Mouse (Mus musculus) kidney, embryonic 14.5 days (tissue): ENCODE measurements around the gene Ercc6. TPM values are rescaled to one million over a fixed set of nuclear protein-coding genes. Genes with fewer than 3 reads are reported as not detected.

ENCODE experiments used
- ATAC-seq: fragments of 200-750 bp; cut with Nextera tagmentation; 2 replicates; pipeline ENCODE4 v1.8.0; 2017; ENCODE audit warnings: moderate number of reproducible peaks, mild to moderate bottlenecking, moderate TSS enrichment, moderate library complexity; ENCODE audit not compliant: low FRiP score, low TSS enrichment
- H3K27ac ChIP-seq: fragments of 300-500 bp; sonication (generic); 2 replicates; pipeline ENCODE4 v1.5.1; 2014; ENCODE audit warnings: low read depth, mild to moderate bottlenecking, low read length, moderate library complexity, mixed read lengths
- H3K27me3 ChIP-seq: fragments of 300-500 bp; sonication (generic); 2 replicates; pipeline ENCODE4 v1.6.1; 2014; ENCODE audit warnings: mild to moderate bottlenecking, low read length; ENCODE audit not compliant: control insufficient read depth, insufficient read depth
- H3K36me3 ChIP-seq: fragments of 300-500 bp; sonication (generic); 2 replicates; pipeline ENCODE4 v1.6.1; 2014; ENCODE audit warnings: low read length, mixed read lengths; ENCODE audit not compliant: control insufficient read depth, insufficient read depth
- H3K4me1 ChIP-seq: fragments of 300-500 bp; sonication (generic); 2 replicates; pipeline ENCODE4 v1.6.1; 2014; ENCODE audit warnings: low read length, mixed read lengths; ENCODE audit not compliant: control insufficient read depth, insufficient read depth
- H3K4me2 ChIP-seq: fragments of 300-500 bp; sonication (generic); replicated peaks from 2 replicates; pipeline ENCODE4 v1.6.1; 2014; ENCODE audit warnings: low read depth, mild to moderate bottlenecking, low read length
- H3K4me3 ChIP-seq: fragments of 300-500 bp; sonication (generic); 2 replicates; pipeline ENCODE4 v1.5.1; 2014; ENCODE audit warnings: mild to moderate bottlenecking, low read length
- H3K9ac ChIP-seq: fragments of 300-500 bp; sonication (generic); 2 replicates; pipeline ENCODE4 v1.6.1; 2014; ENCODE audit warnings: low read depth, mild to moderate bottlenecking, low read length, moderate library complexity
- H3K9me3 ChIP-seq: fragments of 300-500 bp; sonication (generic); 2 replicates; pipeline ENCODE4 v1.6.1; 2016; ENCODE audit warnings: low read length; ENCODE audit not compliant: control insufficient read depth
- WGBS: fragments of 180-500 bp; shearing (Covaris S2); extraction: QIAGEN DNeasy Blood & Tissue Kit; methylation state at CpG from one replicate; pipeline ENCODE4 v1.1.7; 2014; 5-methylcytosine and 5-hydroxymethylcytosine counted together
- polyA plus RNA-seq: library from polyadenylated mRNA; unstranded; fragments of >200 nt; fragmentation: Nextera tagmentation; extraction: Ambion mirVana; gene quantifications from 2 replicates; pipeline ENCODE4 v1.2.1, GENCODE M21; 2014

The Ercc6 gene
- polyA plus RNA-seq, 1 experiment from 2014 or later: 23.6 TPM

GRCm38 (mm10) chr14:32578420-32578819 is 65.1 kb downstream of the Ercc6 start:
- Histone ChIP-seq H3K9ac (no peak overlapping the region), H3K4me3 (no peak overlapping the region), H3K36me3 (peaks cover 35% of the 10 kb centered on the region), H3K27me3 (no peaks in the 10 kb centered on the region), H3K27ac (no peak overlapping the region), H3K4me1 (no peaks in the 10 kb centered on the region), H3K4me2 (no peak overlapping the region), H3K9me3 (no peaks in the 10 kb centered on the region)
- 92% methylated on average over 2 of the region's 2 CpGs for WGBS
- no peak for ATAC-seq

- H3K9me3 ChIP-seq: no peaks in the 10 kb centered on the region
- H3K4me2 ChIP-seq: no peak overlapping the region
- H3K27me3 ChIP-seq: no peaks in the 10 kb centered on the region
- H3K36me3 ChIP-seq: peaks cover 2% of the 10 kb centered on the region; the same call in 1 of the 2 replicates
- no peak overlapping the region for H3K27ac ChIP-seq
- H3K4me3 ChIP-seq: no peak overlapping the region
- H3K9ac ChIP-seq: no peak overlapping the region
- H3K4me1 ChIP-seq: no peaks in the 10 kb centered on the region
- 87% methylated on average over 9 of the region's 9 CpGs for WGBS
- ATAC-seq: no peak
These were observed 70.4 kb downstream of the Ercc6 start for GRCm38 (mm10) chr14:32583696-32584095.

DNA sequence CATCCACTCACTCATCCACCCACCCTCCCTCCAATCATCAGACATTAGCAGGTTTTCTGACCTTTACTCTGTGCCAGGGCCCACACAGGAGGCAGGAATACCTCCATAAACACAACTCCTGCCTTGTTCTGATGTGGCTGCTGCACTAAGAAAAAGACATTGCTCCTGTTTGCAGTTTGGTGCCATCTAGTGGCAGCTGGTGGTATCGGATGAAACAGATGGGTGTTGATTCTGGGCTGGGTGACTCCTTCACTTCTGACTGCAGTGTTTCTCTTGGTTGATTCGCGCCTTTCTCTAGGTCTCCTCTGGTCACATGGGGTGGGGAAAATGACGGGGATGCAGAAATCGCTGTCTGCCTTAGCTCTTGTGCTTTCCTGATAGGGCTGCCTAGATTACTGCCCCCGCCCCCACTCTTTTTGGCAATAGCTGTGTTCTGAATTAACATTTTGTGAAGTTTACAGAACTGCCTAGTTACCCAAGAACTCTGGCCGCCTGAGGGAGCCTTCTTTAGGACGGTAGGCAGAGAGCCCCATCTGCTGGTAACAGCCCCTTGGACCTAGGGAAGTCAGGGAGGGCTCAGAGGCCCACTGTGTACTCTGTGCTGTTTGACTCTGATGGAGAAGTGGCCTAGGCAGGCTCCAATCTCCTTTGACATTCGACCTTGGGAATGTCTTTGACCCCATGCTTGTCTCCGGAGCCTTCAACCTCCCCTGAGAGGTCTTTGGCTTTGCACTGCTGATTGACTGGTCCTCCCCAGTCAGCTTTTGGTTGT is 73.9 kb downstream of the Ercc6 start:
- H3K4me3 ChIP-seq: no peak overlapping the region
- H3K4me1 ChIP-seq: no peaks in the 10 kb centered on the region
- no peak overlapping the region for H3K4me2 ChIP-seq
- peak; percentile 32; the same call in 1 of the 2 replicates for ATAC-seq
- no peaks in the 10 kb centered on the region for H3K36me3 ChIP-seq
- peaks cover 5% of the 10 kb centered on the region; the same call in 1 of the 2 replicates for H3K27me3 ChIP-seq
- no peaks in the 10 kb centered on the region for H3K9me3 ChIP-seq
- no peak overlapping the region for H3K27ac ChIP-seq
- WGBS: 15% methylated on average over 10 of the region's 10 CpGs
- H3K9ac ChIP-seq: no peak overlapping the region

DNA sequence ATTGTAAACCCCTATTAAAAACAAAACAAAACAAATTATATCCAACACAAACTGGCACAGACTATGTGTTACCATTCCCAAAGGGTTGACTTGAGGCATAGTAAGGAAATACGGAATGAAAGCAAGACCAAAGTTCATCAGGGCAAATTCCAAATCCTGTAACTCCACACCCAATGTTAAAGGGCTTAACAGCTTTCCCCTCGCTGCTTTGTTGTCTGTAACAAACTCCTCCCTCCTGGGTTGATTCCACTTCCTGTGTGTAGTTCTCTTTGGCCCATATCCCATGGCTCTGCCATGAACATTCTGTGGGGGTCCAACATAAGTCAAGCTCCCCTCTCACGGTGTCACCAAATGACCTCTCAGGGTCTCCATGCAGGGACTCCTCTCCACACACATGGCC is 77.1 kb downstream of the Ercc6 start:
- 44% methylated on average over 3 of the region's 3 CpGs for WGBS
- peaks cover 35% of the 10 kb centered on the region for H3K27me3 ChIP-seq
- no peak overlapping the region for H3K9ac ChIP-seq
- H3K36me3 ChIP-seq: no peaks in the 10 kb centered on the region
- H3K9me3 ChIP-seq: no peaks in the 10 kb centered on the region
- no peak for ATAC-seq
- no peak overlapping the region for H3K4me2 ChIP-seq
- H3K27ac ChIP-seq: no peak overlapping the region
- H3K4me1 ChIP-seq: no peaks in the 10 kb centered on the region
- no peak overlapping the region for H3K4me3 ChIP-seq

DNA sequence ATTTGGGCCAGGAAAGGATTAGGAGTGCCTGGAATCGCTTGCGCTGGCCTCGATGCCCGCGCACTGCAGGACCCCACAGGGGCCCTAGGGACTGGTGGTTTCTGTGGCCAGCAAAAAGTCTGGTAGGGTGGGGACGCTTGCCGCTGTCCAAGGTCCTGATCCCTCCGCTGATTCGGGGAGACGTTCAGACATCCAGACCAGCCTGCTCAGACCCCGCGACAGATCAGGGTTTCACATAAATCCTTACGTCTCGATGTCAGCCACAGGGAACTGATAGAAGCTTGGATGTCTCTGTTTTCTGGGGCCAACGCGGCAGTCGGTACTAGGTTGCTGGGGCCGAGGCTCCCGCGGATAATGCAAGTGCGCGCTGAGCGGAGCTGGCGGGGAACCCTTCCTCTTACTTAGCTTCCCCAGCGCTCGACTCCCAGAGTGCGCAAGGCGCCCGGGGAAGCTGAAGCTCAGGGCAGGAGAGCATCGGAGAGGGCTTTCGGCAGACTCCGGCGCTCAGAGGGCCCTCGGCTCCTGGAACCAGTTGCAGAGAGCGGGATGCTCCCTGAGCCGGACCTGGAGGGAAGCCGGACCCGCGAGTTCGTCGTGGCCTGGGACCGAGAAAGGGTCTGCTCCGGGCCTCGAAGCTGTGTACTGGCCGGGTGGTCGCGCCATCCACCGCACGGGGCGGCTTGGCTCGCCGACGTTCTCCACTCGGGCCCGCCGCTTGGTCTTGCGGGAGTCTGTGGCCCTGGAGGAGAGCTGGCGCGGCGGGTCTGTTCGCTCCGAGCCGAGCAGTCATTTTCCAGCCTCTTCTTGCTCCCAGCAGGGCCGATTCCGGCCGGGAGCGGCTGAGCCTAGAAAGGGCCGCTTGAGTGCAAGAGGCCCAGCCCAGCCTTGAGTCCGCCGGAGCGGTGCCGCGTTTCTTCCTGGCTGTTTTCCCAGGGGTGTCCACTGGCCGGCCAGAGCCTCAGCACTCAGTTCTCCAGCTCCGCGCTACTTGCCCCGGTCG is 84.2 kb downstream of the Ercc6 start:
- Histone ChIP-seq H3K9me3 (no peaks in the 10 kb centered on the region), H3K4me2 (peak overlapping the region; percentile 38), H3K27ac (no peak overlapping the region), H3K4me1 (peaks cover 8% of the 10 kb centered on the region; the same call in 1 of the 2 replicates), H3K36me3 (no peaks in the 10 kb centered on the region), H3K9ac (no peak overlapping the region), H3K27me3 (peaks cover 99% of the 10 kb centered on the region), H3K4me3 (peak overlapping the region; percentile 27)
- ATAC-seq: peak; percentile 81
- WGBS: under 1% methylated on average over 65 of the region's 78 CpGs

GRCm38 (mm10) chr14:32598437-32599219 is 85.3 kb downstream of the Ercc6 start:
- H3K27ac ChIP-seq: no peak overlapping the region
- H3K27me3 ChIP-seq: peaks cover 97% of the 10 kb centered on the region
- H3K4me3 ChIP-seq: peak overlapping the region; percentile 19; the same call in 1 of the 2 replicates
- no peaks in the 10 kb centered on the region for H3K9me3 ChIP-seq
- peaks cover 8% of the 10 kb centered on the region; the same call in 1 of the 2 replicates for H3K4me1 ChIP-seq
- H3K4me2 ChIP-seq: no peak overlapping the region
- no peaks in the 10 kb centered on the region for H3K36me3 ChIP-seq
- H3K9ac ChIP-seq: no peak overlapping the region
- ATAC-seq: no peak
- 5% methylated on average over 23 of the region's 23 CpGs for WGBS

GRCm38 (mm10) chr14:32599290-32600041 is 86.1 kb downstream of the Ercc6 start, which contains the start of gene Prrxl1:
TSS of gene Prrxl1 (plus strand) at chr14:32599407.
- H3K4me1 ChIP-seq: peaks cover 8% of the 10 kb centered on the region; the same call in 1 of the 2 replicates
- no peaks in the 10 kb centered on the region for H3K9me3 ChIP-seq
- no peak within 1 kb of the TSS for H3K27ac ChIP-seq
- H3K27me3 ChIP-seq: peaks cover 88% of the 10 kb centered on the region
- no peaks in the 10 kb centered on the region for H3K36me3 ChIP-seq
- WGBS: under 1% methylated on average over 53 of the region's 53 CpGs
- 0 out of 2 replicates have a peak, but pooled peaks have one; percentile 10 for ATAC-seq
- peak within 1 kb of the TSS; percentile 19; the same call in 1 of the 2 replicates for H3K4me3 ChIP-seq
- no peak within 1 kb of the TSS; the same call in 1 of the 2 replicates for H3K4me2 ChIP-seq
- no peak within 1 kb of the TSS for H3K9ac ChIP-seq

- ATAC-seq: no peak
- Histone ChIP-seq H3K4me1 (peaks cover 8% of the 10 kb centered on the region; the same call in 1 of the 2 replicates), H3K27ac (no peak overlapping the region), H3K4me2 (no peak overlapping the region), H3K9ac (no peak overlapping the region), H3K4me3 (no peak overlapping the region), H3K27me3 (peaks cover 82% of the 10 kb centered on the region), H3K9me3 (no peaks in the 10 kb centered on the region), H3K36me3 (no peaks in the 10 kb centered on the region)
- WGBS: 2% methylated on average over 16 of the region's 16 CpGs
These were observed 86.8 kb downstream of the Ercc6 start for GRCm38 (mm10) chr14:32600110-32600509.
